Mouse (Mus musculus): ENCODE data around the gene Tnfrsf13c. TPM values are rescaled to one million over a fixed set of nuclear protein-coding genes. Genes with fewer than 3 reads are reported as not detected.

Tnfrsf13c gene
- polyA plus RNA-seq, 1 experiment = 1.9 TPM

GRCm38 (mm10) chr15:82211911-82212751, 12.0 kb downstream of the Tnfrsf13c start:
- TF ChIP-seq EP300 (IDR thresholded peaks at IDR 0.05; ENCODE audit: insufficient read depth, low read depth, low read length) = no peak
- no peak for TF ChIP-seq CTCF (IDR thresholded peaks at IDR 0.05; ENCODE audit: low read depth, low read length)
- TF ChIP-seq POLR2A (IDR thresholded peaks at IDR 0.05; ENCODE audit: insufficient read depth, low read length) = no peak
- Histone ChIP-seq H3K4me3 (ENCODE audit: low read depth, low read length) (peak overlapping the region; percentile 75), H3K9ac (ENCODE audit: low read depth, poor library complexity, severe bottlenecking) (peak overlapping the region; percentile 88), H3K4me1 (ENCODE audit: control insufficient read depth, insufficient read depth, low read length) (peaks cover 11% of the 10 kb centered on the region), H3K9me3 (replicated peaks; ENCODE audit: control insufficient read depth, insufficient read depth, low read length, poor library complexity, severe bottlenecking) (no peaks in the 10 kb centered on the region), H3K27ac (ENCODE audit: insufficient read depth, low read length) (no peak overlapping the region), H3K36me3 (ENCODE audit: control insufficient read depth, insufficient read depth, low read length, poor library complexity, severe bottlenecking) (no peaks in the 10 kb centered on the region), H3K27me3 (ENCODE audit: control insufficient read depth, insufficient read depth, low read length, poor library complexity, severe bottlenecking) (peaks cover 1% of the 10 kb centered on the region; the same call in 1 of the 2 replicates)

- no peak overlapping the region for H3K27ac ChIP-seq (ENCODE audit: insufficient read depth, low read length)
- peak overlapping the region; percentile 88 for H3K9ac ChIP-seq (ENCODE audit: low read depth, poor library complexity, severe bottlenecking)
- no peaks in the 10 kb centered on the region for H3K9me3 ChIP-seq (replicated peaks; ENCODE audit: control insufficient read depth, insufficient read depth, low read length, poor library complexity, severe bottlenecking)
- peak overlapping the region; percentile 75 for H3K4me3 ChIP-seq (ENCODE audit: low read depth, low read length)
- H3K4me1 ChIP-seq (ENCODE audit: control insufficient read depth, insufficient read depth, low read length) = peaks cover 11% of the 10 kb centered on the region
- peaks cover 1% of the 10 kb centered on the region; the same call in 1 of the 2 replicates for H3K27me3 ChIP-seq (ENCODE audit: control insufficient read depth, insufficient read depth, low read length, poor library complexity, severe bottlenecking)
- no peaks in the 10 kb centered on the region for H3K36me3 ChIP-seq (ENCODE audit: control insufficient read depth, insufficient read depth, low read length, poor library complexity, severe bottlenecking)
- TF ChIP-seq POLR2A (IDR thresholded peaks at IDR 0.05; ENCODE audit: insufficient read depth, low read length) = no peak
- no peak for TF ChIP-seq CTCF (IDR thresholded peaks at IDR 0.05; ENCODE audit: low read depth, low read length)
- TF ChIP-seq EP300 (IDR thresholded peaks at IDR 0.05; ENCODE audit: insufficient read depth, low read depth, low read length) = no peak
Measured at GRCm38 (mm10) chr15:82211281-82211680, 12.9 kb downstream of the Tnfrsf13c start.

GRCm38 (mm10) chr15:82210801-82211200, 13.4 kb downstream of the Tnfrsf13c start:
- peaks cover 1% of the 10 kb centered on the region; the same call in 1 of the 2 replicates for H3K27me3 ChIP-seq (ENCODE audit: control insufficient read depth, insufficient read depth, low read length, poor library complexity, severe bottlenecking)
- H3K27ac ChIP-seq (ENCODE audit: insufficient read depth, low read length) = no peak overlapping the region
- H3K4me1 ChIP-seq (ENCODE audit: control insufficient read depth, insufficient read depth, low read length) = peaks cover 12% of the 10 kb centered on the region
- H3K9me3 ChIP-seq (replicated peaks; ENCODE audit: control insufficient read depth, insufficient read depth, low read length, poor library complexity, severe bottlenecking) = no peaks in the 10 kb centered on the region
- H3K9ac ChIP-seq (ENCODE audit: low read depth, poor library complexity, severe bottlenecking) = no peak overlapping the region
- no peak overlapping the region for H3K4me3 ChIP-seq (ENCODE audit: low read depth, low read length)
- H3K36me3 ChIP-seq (ENCODE audit: control insufficient read depth, insufficient read depth, low read length, poor library complexity, severe bottlenecking) = no peaks in the 10 kb centered on the region
- no peak for TF ChIP-seq CTCF (IDR thresholded peaks at IDR 0.05; ENCODE audit: low read depth, low read length)
- no peak for TF ChIP-seq POLR2A (IDR thresholded peaks at IDR 0.05; ENCODE audit: insufficient read depth, low read length)
- no peak for TF ChIP-seq EP300 (IDR thresholded peaks at IDR 0.05; ENCODE audit: insufficient read depth, low read depth, low read length)

GRCm38 (mm10) chr15:82209295-82210050, 14.7 kb downstream of the Tnfrsf13c start:
- Histone ChIP-seq H3K27ac (ENCODE audit: insufficient read depth, low read length) (no peak overlapping the region), H3K4me3 (ENCODE audit: low read depth, low read length) (no peak overlapping the region)

GRCm38 (mm10) chr15:82208307-82208706, 15.9 kb downstream of the Tnfrsf13c start:
- Histone ChIP-seq H3K4me1 (ENCODE audit: control insufficient read depth, insufficient read depth, low read length) (peaks cover 9% of the 10 kb centered on the region), H3K27ac (ENCODE audit: insufficient read depth, low read length) (no peak overlapping the region), H3K4me3 (ENCODE audit: low read depth, low read length) (no peak overlapping the region), H3K36me3 (ENCODE audit: control insufficient read depth, insufficient read depth, low read length, poor library complexity, severe bottlenecking) (no peaks in the 10 kb centered on the region; the same call in 1 of the 2 replicates), H3K9ac (ENCODE audit: low read depth, poor library complexity, severe bottlenecking) (no peak overlapping the region), H3K9me3 (replicated peaks; ENCODE audit: control insufficient read depth, insufficient read depth, low read length, poor library complexity, severe bottlenecking) (no peaks in the 10 kb centered on the region), H3K27me3 (ENCODE audit: control insufficient read depth, insufficient read depth, low read length, poor library complexity, severe bottlenecking) (peaks cover 1% of the 10 kb centered on the region; the same call in 1 of the 2 replicates)
- TF ChIP-seq CTCF (IDR thresholded peaks at IDR 0.05; ENCODE audit: low read depth, low read length) = no peak

More at GRCm38 (mm10) chr15:82209295-82210050, 14.7 kb downstream of the Tnfrsf13c start:
- H3K36me3 ChIP-seq (ENCODE audit: control insufficient read depth, insufficient read depth, low read length, poor library complexity, severe bottlenecking) = no peaks in the 10 kb centered on the region; the same call in 1 of the 2 replicates
- peaks cover 9% of the 10 kb centered on the region for H3K4me1 ChIP-seq (ENCODE audit: control insufficient read depth, insufficient read depth, low read length)
- no peak overlapping the region for H3K9ac ChIP-seq (ENCODE audit: low read depth, poor library complexity, severe bottlenecking)
- H3K9me3 ChIP-seq (replicated peaks; ENCODE audit: control insufficient read depth, insufficient read depth, low read length, poor library complexity, severe bottlenecking) = no peaks in the 10 kb centered on the region
- peaks cover 1% of the 10 kb centered on the region; the same call in 1 of the 2 replicates for H3K27me3 ChIP-seq (ENCODE audit: control insufficient read depth, insufficient read depth, low read length, poor library complexity, severe bottlenecking)
- TF ChIP-seq CTCF (IDR thresholded peaks at IDR 0.05; ENCODE audit: low read depth, low read length) (no peak), POLR2A (IDR thresholded peaks at IDR 0.05; ENCODE audit: insufficient read depth, low read length) (no peak), EP300 (IDR thresholded peaks at IDR 0.05; ENCODE audit: insufficient read depth, low read depth, low read length) (no peak)
